Mouse (Mus musculus): ENCODE data around the gene Ndufs4.

The Ndufs4 gene

DNA sequence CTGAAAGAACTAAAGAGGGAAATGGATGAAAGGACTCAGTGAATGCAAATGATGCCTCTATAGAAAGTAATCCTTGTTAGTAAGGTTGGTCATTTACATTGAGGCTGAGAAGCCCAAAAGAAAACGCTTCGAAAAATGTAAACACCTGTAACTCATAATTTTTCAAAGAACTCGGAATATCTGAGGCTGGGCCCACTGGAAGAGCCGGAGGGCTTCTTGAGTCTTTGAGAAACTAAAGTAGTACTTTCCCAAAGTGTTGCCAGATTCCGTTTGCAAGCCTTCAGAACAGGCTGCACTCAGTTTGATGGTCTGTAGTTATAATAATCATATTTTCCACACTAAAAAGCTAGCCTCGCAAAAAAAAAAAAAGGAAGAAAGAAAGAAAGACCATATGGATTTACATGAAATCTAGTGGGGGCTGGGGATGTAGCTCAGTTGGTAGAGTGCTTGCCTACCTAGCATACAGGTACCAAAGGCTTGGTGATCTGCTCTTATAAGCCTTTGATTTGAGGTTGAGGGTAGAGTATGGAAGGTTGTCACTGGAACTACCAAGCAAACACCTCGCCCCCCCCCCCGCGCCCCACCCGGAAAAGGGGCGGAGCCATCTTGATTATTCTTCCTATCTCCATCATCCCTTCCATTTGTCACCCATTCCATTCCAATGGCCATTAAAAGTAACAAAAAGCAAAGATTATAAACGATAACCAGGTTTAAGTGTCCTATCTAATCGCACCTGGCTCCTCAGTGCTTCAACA is at the start of gene Ndufs4:
Gene Ndufs4, minus strand, starts transcription at position 48 of the 755 bp plus-strand sequence.
- peak; percentile 24 for DNase-seq (ENCODE audit: low read depth, low spot score)

DNA sequence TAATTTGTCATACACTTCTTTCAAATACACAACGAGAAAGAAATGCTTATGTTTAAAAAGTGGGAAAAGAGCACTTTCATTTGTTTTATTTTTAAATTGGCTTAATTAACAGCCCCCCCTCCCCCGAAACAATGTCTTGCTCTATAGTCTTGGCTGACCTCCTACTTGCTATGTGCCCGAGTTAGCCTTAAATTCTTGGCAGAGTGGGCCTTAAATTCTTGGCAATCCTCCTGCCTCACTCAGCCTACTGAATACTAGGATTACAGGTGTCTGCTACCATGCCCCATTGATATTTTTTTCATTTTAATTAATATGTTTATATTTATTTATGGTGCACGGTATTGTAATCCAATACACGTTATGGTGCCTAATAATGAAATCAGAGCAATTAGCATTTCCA is 44.4 kb upstream of the Ndufs4 start:
- DNase-seq (ENCODE audit: low read depth, low spot score) = no peak

DNA sequence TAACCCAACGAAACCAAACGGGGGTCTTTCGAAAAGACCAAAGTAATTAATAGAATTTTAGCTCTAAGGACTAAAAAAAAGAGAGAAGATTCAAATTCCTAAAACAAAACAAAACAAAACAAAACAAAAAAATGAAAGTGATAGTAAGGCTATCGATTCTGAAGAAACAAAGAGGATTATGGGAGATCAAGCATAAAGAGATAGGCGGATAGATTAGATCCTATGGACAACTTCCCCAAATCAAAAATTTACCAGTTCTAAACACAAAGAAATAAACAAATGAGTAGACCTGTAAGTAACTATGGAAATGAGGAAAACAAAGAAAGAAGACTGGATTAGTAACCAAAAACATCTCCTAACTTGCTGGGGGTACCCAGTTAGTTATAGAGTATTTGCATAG is 37.2 kb upstream of the Ndufs4 start:
- DNase-seq (ENCODE audit: low read depth, low spot score) = no peak

DNA sequence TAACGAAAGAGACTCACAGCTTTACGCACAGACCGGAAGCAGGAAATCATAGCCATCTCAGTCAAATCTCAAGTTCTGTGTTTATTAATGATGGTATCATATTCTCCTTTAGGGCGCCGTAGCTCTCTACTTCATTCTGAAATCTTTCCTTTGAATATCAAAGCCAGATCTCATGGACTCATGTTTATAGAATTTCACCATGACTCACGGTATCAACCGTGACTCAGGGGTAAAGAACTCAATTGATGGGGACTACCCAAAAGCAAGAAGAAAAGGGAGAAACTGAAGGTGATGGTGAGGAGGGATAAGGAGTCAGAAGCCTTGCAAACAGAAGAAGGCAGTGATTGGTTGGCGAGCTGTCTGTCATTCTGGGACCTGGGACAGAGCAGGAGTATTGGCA is 32.2 kb upstream of the Ndufs4 start:
- DNase-seq (ENCODE audit: low read depth, low spot score) = peak; percentile 86

DNA sequence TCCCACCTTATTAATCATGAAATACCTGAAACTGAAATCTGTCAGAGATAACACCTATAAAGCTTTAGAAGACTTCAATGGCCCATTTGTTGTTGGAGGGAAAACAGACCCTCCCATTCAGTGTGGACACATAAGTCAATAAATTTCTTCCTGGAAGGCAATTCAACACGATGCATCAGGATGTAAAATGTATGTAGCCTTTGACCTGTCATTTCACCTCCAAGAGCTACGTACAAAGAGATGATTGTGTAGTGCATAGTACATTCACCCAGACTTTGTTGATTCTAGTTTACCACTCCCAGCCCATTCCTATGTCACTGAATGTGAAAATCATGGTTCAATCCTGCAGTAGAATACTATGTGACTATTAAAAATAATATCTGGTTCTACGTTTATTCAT is 31.3 kb upstream of the Ndufs4 start:
- no peak for DNase-seq (ENCODE audit: low read depth, low spot score)

DNA sequence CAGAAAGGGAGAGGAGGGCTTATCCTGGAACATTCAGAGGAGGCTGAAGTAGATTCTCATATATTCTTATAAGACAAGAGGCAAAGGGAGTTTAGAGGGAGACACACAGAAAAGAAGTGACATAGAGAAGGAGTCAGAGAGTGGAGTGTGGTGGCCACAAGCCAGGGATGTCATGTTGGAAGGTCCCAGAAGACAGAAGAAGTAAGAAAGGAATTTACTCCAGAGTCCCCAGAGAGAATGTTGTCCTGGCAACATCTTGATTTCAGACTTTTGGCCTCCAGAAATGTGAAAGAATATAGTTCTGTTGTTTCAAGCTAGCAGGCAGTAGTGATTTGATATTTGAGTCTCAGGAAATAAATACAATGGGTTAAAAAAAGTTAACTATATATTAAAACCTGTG is 24.3 kb upstream of the Ndufs4 start:
- DNase-seq (ENCODE audit: low read depth, low spot score) = peak; percentile 69

DNA sequence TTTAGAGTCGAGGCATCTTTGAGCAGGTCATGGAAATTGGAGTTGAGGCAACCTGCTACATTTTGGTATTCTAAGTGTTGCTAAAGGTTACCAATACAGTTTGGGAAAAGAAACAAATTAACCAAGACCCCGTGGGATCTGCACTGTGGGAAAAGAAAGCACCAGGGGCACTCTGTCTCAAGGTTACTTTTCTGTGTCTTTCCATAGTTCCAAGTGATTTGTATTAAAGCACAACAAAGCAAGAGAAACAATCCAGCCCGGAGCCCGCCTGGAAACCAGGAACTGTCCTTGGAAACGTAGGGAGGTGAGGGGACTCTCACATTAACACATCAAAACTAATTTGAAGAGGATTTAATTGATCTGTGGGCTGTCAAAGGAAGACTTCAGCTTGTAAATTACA is 18.8 kb upstream of the Ndufs4 start:
- DNase-seq (ENCODE audit: low read depth, low spot score) = no peak

DNA sequence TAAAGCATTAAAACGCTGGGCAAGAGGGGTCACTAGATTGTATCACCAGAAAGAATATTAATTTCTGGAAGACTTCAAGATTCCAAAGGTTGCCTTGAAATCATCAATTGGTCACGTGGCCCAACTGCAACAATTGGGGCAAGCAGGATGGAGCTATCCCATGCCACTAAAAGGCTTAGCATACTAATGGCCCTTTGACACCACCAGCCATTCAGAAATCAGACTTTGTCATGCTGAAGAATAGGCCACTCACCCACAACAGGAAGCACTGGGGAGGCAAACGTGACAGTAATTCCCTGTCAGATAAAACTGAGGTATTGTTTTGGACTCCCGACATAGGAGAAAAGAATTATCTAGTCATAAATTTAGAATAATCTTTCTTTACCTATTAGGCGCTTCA is 18.4 kb upstream of the Ndufs4 start:
- DNase-seq (ENCODE audit: low read depth, low spot score) = no peak

DNA sequence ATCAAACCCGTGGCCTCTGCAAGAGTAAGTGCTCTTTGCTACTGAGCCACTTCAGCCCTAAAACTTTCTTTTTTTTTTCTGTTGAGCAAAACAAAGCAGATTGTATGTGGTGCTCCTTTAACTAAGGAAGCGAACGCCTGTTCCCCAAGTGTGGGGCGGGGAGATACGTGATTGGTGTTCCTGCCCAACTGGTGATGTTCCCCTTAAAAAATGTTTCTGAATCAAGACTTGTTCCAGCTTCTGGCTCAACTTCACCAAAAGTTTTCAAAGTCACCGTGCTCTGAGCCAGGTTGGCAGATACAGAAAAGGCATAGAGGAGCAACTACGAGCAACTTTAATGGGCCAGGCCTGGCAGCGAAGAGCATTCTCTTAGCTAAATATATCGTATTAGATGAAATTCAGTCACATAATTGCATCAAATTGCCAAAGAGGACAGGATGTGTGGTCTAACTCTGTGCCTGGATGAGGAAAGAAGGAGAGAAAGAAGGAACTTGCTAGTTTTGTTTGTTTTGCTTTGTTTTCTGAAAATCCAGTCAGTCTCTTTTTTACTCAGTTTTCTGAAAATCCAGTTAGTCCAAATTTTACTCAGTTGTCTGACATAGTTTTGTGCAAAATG is 17.1 kb upstream of the Ndufs4 start:
- peak; percentile 9 for DNase-seq (ENCODE audit: low read depth, low spot score)

DNA sequence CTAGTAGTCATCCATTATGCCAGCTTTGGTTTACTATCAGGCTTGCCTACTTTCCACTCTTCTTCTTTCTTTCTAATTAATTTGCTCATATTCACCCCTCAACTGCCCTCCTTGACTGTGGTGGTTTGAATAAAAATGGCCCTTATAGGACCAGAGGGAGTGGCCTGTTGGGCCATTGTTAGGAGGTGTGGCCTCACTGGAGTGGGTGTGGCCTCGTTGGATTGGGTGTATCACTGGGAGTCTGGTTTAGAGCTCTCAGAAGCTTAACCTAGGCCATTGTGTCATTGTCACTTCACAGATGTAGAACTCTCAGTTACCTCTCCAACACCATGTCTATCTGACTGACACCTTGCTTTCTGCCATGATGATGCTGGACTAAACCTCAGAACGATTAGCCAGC is 10.8 kb upstream of the Ndufs4 start:
- no peak for DNase-seq (ENCODE audit: low read depth, low spot score)

DNA sequence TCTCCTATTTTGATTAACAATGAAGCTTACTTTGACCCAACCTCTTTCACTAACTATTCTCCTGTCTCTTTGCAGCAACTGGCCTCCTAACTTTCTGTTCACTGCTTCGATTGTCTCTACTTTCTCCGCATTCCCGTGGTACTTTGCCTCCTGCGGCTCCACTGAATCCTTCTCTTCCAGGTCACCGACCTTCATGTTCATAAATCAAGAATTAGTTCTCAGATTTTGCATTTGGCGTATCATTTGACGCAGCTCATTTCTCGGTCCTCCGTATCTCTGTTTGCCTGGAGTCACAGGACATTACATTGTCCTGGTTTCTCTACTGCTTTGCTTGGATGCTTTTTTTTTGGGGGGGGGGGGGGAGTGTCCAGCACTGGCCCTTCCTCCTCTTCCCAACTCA is 9.2 kb upstream of the Ndufs4 start:
- no peak for DNase-seq (ENCODE audit: low read depth, low spot score)

DNA sequence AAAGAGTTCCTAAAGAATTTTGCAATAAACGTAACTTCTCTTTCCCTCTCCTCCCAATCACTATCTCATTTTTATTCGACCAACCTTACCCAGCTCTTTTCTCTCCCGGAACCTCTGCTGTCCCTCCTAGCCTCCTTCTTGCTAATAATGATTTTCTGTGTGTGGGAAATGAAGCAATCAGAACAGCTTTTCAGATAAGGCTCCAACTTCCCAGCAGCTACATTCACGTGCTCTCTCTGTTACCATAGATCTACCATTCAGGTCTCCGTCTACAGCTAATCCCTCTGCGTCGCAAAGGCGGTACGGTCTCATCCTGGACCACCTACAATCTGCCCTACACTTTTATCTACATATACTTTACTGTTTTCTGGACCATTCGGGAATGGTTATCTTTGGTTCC is 8.8 kb upstream of the Ndufs4 start:
- DNase-seq (ENCODE audit: low read depth, low spot score) = no peak

DNA sequence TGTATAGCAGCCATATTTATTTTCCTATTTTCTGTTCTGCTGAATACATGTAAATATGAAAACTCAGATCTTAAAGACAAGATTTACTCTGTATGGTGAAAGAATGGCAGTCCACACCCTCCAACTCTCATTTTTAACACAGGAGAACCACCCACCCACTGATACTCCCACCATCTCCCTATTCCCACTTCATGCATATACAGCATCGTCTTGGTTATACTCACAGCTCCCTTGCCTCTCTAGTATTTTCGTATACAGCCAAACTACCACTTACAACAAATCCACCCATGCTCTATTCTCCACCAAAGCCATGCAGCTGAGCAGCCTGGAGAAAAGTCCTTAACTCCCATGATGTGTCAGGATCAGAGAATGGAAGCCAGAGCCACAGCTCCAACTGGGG is 6.7 kb upstream of the Ndufs4 start:
- DNase-seq (ENCODE audit: low read depth, low spot score) = no peak

DNA sequence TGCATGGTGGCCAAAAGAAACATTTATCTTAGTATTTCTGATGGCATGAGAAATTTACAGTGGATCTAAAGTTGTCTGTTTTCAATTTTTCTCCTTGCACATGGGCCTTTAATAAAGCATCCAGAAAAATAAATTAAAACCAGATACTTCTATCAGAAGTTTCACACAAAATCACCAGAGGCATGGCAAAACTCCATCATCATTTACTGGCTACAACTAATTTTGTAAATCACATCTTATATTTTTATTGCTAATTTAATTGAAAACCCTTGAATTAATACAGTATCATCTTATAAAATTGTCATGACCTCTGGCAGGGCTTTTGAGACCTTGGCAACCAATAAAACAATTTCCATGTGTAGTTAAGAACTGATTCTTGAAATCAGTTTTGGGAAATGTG is 4.4 kb upstream of the Ndufs4 start:
- no peak for DNase-seq (ENCODE audit: low read depth, low spot score)

DNA sequence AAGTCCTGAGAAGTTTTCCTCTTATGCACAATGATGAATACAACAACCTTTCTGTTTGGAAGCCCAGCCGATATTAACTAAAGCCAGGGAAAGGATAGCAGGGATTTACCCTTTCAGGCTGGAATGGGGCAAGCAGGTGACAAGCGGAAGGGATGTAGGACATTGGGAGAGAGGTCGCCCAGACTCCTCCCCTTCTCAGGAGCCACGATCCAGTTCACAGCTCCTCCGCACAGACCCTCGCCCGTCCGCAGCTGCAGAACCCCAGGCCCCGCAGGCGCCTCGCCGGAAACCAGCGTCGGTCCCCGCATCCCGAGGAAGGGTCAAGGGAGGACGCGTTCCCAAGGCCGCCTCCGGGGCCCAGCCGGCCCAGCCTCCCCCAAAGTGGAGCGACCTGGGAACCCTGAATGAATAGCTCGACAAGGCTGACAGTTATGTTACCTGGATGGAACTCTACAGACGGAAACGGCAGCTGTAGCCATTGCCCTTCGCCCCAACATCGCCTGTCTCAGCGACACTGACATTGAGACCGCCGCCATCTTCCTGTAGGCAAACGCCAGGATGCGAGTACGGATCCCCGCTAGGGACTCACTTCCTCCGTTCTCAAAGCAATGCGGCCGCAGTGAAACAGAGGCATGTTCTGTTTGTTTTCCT is 412 bp downstream of the Ndufs4 start:
- peak; percentile 90 for DNase-seq (ENCODE audit: low read depth, low spot score)

DNA sequence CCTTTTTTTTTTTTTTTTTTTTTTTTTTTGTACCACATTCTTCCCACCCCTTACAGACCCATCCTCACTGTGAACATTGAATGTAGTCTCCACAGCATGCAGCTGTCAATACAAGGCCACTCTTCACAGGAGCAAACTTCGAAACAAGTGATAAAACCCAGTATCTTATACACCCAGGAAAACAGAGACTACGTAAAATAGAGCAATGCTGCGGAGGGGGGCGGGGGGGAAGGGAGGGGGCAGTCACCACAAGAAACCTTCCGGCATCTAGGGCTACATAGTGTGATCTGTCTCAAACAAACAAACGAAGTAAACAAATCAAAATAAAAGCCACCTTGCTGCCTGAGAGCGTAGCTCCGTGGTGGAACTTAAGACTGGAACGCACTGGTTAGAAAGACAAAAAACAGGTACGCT is 977 bp downstream of the Ndufs4 start:
- DNase-seq (ENCODE audit: low read depth, low spot score) = no peak

DNA sequence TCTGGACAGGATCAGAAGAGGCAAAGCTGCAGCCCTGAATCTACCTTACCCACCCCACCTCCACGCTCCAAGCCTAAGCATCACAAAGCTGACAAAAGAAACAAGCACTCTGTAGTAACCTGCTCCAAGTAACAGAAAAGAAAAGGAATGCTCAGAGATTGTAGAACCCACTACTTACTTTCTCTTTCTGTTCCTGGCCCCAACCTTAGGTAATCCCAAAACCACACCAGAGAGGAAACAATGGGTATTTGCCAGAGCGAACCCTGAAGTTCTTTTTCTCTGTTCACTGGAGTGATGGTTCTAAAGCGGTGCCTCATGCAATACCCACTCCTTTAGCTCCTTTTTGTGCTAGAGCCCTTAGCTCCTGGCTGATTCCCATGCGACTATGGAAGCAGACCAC is 11.5 kb downstream of the Ndufs4 start:
- DNase-seq (ENCODE audit: low read depth, low spot score) = no peak

DNA sequence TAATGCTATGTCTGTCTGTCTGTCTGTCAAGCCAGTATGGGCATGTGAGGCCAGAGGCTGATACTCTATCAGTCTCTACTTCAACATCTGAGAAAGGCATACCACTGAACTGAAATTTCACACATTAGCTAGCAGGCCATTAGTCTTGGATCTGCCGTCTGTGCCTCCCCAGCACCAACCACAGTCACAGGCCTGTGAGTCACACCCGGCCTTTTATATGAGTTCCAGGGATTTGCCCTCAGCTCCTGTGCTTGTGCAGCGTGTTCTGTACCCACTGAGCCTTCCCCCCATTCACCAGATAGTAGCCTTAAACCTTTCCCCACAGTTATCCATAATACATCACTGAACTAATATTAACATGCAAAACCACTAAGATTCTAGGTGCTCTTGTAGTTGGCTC is 26.0 kb downstream of the Ndufs4 start:
- peak; percentile 52 for DNase-seq (ENCODE audit: low read depth, low spot score)

DNA sequence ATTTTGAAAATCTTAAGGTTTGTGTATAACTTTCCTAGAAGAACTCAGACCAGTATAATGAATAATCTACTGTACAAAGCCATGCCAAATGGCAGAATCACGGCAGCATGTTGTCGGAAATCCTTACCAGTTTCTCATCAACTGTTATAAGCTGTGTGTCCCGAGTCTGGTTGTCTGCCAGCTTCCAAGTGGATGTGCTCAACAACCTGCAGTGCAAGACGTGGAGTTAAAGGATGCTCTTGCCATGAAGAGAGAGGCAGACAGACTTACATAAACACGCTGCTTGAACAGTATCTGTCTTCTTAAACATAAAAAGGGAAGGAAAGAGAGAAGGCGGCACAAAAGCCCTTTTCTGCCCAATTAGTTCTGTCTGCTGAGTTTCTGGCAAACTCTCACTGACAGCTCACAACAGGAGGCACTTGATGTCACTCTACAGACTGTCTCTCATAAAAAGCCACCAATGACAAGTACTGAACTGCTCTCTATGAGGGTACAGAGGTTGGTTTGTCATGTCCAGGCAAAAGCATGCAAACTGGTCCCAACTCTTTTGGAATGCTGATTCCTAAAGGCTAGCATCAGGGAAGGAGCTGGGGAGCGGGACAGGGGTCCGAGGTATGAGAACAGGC is 36.6 kb downstream of the Ndufs4 start:
- no peak for DNase-seq (ENCODE audit: low read depth, low spot score)

DNA sequence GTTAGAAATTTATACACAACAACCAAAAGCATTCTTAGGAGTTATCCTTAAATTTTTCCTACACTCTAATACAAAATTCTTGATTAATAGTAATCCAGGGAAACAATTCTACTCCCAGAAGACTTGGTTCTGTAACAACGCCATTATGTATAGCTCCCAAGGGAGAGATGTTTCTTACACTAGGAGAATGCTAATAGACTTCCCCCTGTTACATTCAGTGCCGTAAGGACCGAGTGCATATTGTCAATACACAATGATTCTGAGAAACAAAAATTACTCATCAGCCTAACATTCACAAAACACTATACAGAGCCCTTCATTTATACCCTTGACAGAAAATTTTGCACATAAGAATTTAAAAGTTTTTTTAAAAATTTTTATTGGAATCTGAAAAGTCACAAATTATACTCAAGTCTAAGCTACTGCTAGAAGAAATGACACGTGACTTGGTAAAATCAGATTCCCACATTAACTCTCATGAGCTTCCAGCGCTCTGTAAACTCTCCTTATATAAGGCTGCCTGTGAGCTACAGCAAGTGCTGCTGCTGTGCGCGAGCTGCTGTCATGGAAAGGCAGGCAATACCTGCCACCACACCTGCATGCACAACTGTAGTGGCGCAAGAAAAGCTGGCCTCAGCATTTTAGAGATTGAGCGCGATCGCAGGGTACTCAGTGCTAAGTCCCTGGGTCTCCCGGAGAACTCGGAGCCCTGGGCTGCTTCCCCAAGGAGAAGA is 42.9 kb downstream of the Ndufs4 start:
- no peak for DNase-seq (ENCODE audit: low read depth, low spot score)

DNA sequence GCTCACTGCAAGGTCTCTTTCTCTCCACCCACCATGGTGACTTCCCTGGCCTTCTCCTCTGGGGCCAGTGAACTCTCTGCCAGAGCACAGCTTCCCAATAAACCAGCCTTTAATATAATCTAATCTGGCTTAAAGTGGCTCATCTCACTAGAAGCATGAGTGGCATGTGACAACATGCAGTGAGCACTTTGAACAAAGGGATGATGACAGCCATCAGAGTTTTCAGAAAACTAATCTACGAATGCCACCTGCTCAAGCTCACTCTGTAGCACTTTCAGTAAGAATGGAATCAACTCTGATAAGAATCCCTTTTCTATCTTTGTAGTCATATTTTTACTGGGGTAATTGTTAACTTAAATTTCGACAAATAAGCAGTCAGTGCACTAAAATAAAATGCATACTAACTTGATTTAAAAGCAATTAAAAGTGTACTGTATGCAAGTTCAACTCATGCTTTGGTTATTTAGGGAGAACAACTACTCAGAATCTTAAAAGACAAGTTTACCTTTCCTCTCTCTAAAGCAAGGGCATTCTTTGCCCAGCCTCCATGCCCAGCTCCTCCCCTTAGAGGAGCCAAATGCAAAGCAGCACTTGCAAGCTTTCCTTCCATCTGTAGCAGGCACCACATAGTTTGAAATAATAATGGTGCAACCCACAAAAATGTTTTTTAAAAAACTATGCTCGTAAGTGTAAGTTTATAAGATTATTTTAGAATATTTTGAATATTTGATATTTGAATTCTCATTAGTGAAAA is 43.7 kb downstream of the Ndufs4 start:
- no peak for DNase-seq (ENCODE audit: low read depth, low spot score)
